Mouse (Mus musculus) stomach, embryonic 14.5 days (tissue): ENCODE data around the gene Eno1. TPM values are rescaled to one million over a fixed set of nuclear protein-coding genes. Genes with fewer than 3 reads are reported as not detected.

Experiments
- ATAC-seq: fragments of 200-750 bp; cut with Nextera tagmentation; 2 replicates; pipeline ENCODE4 v1.8.0; 2017; ENCODE audit warnings: low read depth, moderate TSS enrichment; ENCODE audit not compliant: insufficient number of reproducible peaks, insufficient read depth, low FRiP score
- H3K27ac ChIP-seq: fragments of 300-500 bp; sonication (generic); 2 replicates; pipeline ENCODE4 v1.5.1; 2014; ENCODE audit warnings: mild to moderate bottlenecking, low read length, moderate library complexity, mixed read lengths
- H3K27me3 ChIP-seq: fragments of 300-500 bp; sonication (generic); 2 replicates; pipeline ENCODE4 v1.6.1; 2014; ENCODE audit warnings: low read length, control low read depth, mixed read lengths; ENCODE audit not compliant: control insufficient read depth, insufficient read depth
- H3K36me3 ChIP-seq: fragments of 300-500 bp; sonication (generic); 2 replicates; pipeline ENCODE4 v1.6.1; 2014; ENCODE audit warnings: mild to moderate bottlenecking, control low read depth, low read length, moderate library complexity, mixed read lengths; ENCODE audit not compliant: control insufficient read depth, insufficient read depth
- H3K4me1 ChIP-seq: fragments of 300-500 bp; sonication (generic); 2 replicates; pipeline ENCODE4 v1.6.1; 2014; ENCODE audit warnings: low read length, control low read depth, mixed read lengths; ENCODE audit not compliant: control insufficient read depth, insufficient read depth
- H3K4me2 ChIP-seq: fragments of 300-500 bp; sonication (generic); replicated peaks from 2 replicates; pipeline ENCODE4 v1.6.1; 2014; ENCODE audit warnings: low read depth, low read length, control low read depth
- H3K4me3 ChIP-seq: fragments of 300-500 bp; sonication (generic); 2 replicates; pipeline ENCODE4 v1.5.1; 2014; ENCODE audit warnings: low read depth, low read length, control low read depth
- H3K9ac ChIP-seq: fragments of 300-500 bp; sonication (generic); replicated peaks from 2 replicates; pipeline ENCODE4 v1.6.1; 2014; ENCODE audit warnings: low read depth, mild to moderate bottlenecking, control low read depth, low read length, moderate library complexity, mixed read lengths
- H3K9me3 ChIP-seq: fragments of 300-500 bp; sonication (generic); 2 replicates; pipeline ENCODE4 v1.6.1; 2016; ENCODE audit warnings: low read depth, low read length, control low read depth; ENCODE audit not compliant: control insufficient read depth
- WGBS: fragments of 180-500 bp; shearing (Covaris S2); extraction: QIAGEN DNeasy Blood & Tissue Kit; methylation state at CpG from one replicate; pipeline ENCODE4 v1.1.7; 2014; 5-methylcytosine and 5-hydroxymethylcytosine counted together
- polyA plus RNA-seq: library from polyadenylated mRNA; unstranded; fragments of >200 nt; fragmentation: Nextera tagmentation; extraction: Ambion mirVana; gene quantifications from 2 replicates; pipeline ENCODE4 v1.2.1, GENCODE M21; 2014

Gene Eno1
- polyA plus RNA-seq, 1 experiment from 2014 or later: 1,497 TPM

GRCm38 (mm10) chr4:150295966-150296365 lies 59.4 kb downstream of the Eno1 start:
- H3K4me3 ChIP-seq: no peak overlapping the region
- no peaks in the 10 kb centered on the region; the same call in 1 of the 2 replicates for H3K36me3 ChIP-seq
- H3K4me1 ChIP-seq: no peaks in the 10 kb centered on the region
- H3K27ac ChIP-seq: no peak overlapping the region
- no peak overlapping the region for H3K9ac ChIP-seq
- ATAC-seq: no peak
- no peak overlapping the region for H3K4me2 ChIP-seq
- H3K27me3 ChIP-seq: no peaks in the 10 kb centered on the region
- WGBS: 94% methylated on average over 7 of the region's 7 CpGs
- H3K9me3 ChIP-seq: peaks cover 5% of the 10 kb centered on the region; the same call in 1 of the 2 replicates

Other genes starting within 250 kb of the Eno1 start
- 8.8 and 10.2 TPM in 2 replicates for gene H6pd, start 227.7 kb upstream of the Eno1 start, polyA plus RNA-seq
- gene Gpr157, start 149.4 kb upstream of the Eno1 start, polyA plus RNA-seq: 0.39 and 0.86 TPM in 2 replicates
- gene Slc2a5, start 117.4 kb upstream of the Eno1 start, polyA plus RNA-seq: 1.1 TPM in 2 replicates
- not detected in 2 replicates for gene Slc2a7, start 87.7 kb upstream of the Eno1 start, polyA plus RNA-seq
- not detected in 2 replicates for gene Car6, start 35.4 kb upstream of the Eno1 start, polyA plus RNA-seq
- 41.1 and 45.2 TPM in 2 replicates for gene Rere, start 44.9 kb downstream of the Eno1 start, polyA plus RNA-seq